Mouse (Mus musculus): Measurements from ENCODE around the gene Rassf7. TPM values are rescaled to one million over a fixed set of nuclear protein-coding genes. Genes with fewer than 3 reads are reported as not detected.
"Not testable (repeated sequence)": the region's sequence is repeated elsewhere in the genome, so short reads cannot be mapped to it uniquely, and the experiment has no call there.

Rassf7 gene
- total and polyA plus RNA-seq, 2 experiments, result 21.6 to 49.1 TPM

GRCm38 (mm10) chr7:141231551-141231950 is 15.9 kb downstream of the Rassf7 start:
- DNase-seq (ENCODE audit: extremely low read depth, low read depth, low spot score), result no peak
- Histone ChIP-seq H3K36me3 (ENCODE audit: control insufficient read depth, insufficient read depth, low read length) (peaks cover 31% of the 10 kb centered on the region), H3K9ac (ENCODE audit: low read depth, low read length) (no peak overlapping the region), H3K79me2 (ENCODE audit: control insufficient read depth, insufficient read depth, low read length) (peaks cover 25% of the 10 kb centered on the region), H3K4me1 (ENCODE audit: control insufficient read depth, insufficient read depth, low read length) (peaks cover 11% of the 10 kb centered on the region; the same call in 1 of the 2 replicates), H3K27me3 (ENCODE audit: control insufficient read depth, insufficient read depth, low read length) (no peaks in the 10 kb centered on the region), H3K27ac (replicated peaks; ENCODE audit: insufficient read depth, low read depth, low read length) (no peak overlapping the region), H3K4me3 (ENCODE audit: insufficient read depth, low read depth, low read length) (no peak overlapping the region)
- WGBS, result 90% methylated on average over 8 of the region's 10 CpGs
- TF ChIP-seq POLR2A (IDR thresholded peaks at IDR 0.05; ENCODE audit: extremely low read depth, insufficient read depth, low read length), result no peak
- no peak for TF ChIP-seq CTCF (IDR thresholded peaks at IDR 0.05; ENCODE audit: low read depth, low read length)

GRCm38 (mm10) chr7:141250486-141250885 is 34.8 kb downstream of the Rassf7 start:
- not testable (repeated sequence) for H3K9ac ChIP-seq (ENCODE audit: low read depth, low read length); H3K27ac ChIP-seq (replicated peaks; ENCODE audit: insufficient read depth, low read depth, low read length); H3K27me3 ChIP-seq (ENCODE audit: control insufficient read depth, insufficient read depth, low read length); H3K4me3 ChIP-seq (ENCODE audit: insufficient read depth, low read depth, low read length); DNase-seq (ENCODE audit: extremely low read depth, low read depth, low spot score); H3K4me1 ChIP-seq (ENCODE audit: control insufficient read depth, insufficient read depth, low read length); H3K79me2 ChIP-seq (ENCODE audit: control insufficient read depth, insufficient read depth, low read length)
- WGBS, result 83% methylated on average over 4 of the region's 4 CpGs
- H3K36me3 ChIP-seq (ENCODE audit: control insufficient read depth, insufficient read depth, low read length), result peaks cover 54% of the 10 kb centered on the region

- WGBS, result 92% methylated on average over 10 of the region's 10 CpGs
- Histone ChIP-seq H3K4me1 (ENCODE audit: control insufficient read depth, insufficient read depth, low read length) (no peaks in the 10 kb centered on the region), H3K27me3 (ENCODE audit: control insufficient read depth, insufficient read depth, low read length) (no peaks in the 10 kb centered on the region), H3K9ac (ENCODE audit: low read depth, low read length) (no peak overlapping the region), H3K27ac (replicated peaks; ENCODE audit: insufficient read depth, low read depth, low read length) (no peak overlapping the region), H3K36me3 (ENCODE audit: control insufficient read depth, insufficient read depth, low read length) (peaks cover 44% of the 10 kb centered on the region), H3K4me3 (ENCODE audit: insufficient read depth, low read depth, low read length) (no peak overlapping the region), H3K79me2 (ENCODE audit: control insufficient read depth, insufficient read depth, low read length) (no peaks in the 10 kb centered on the region)
- TF ChIP-seq POLR2A (IDR thresholded peaks at IDR 0.05; ENCODE audit: extremely low read depth, insufficient read depth, low read length), result no peak
- DNase-seq (ENCODE audit: extremely low read depth, low read depth, low spot score), result no peak
These were observed 40.5 kb downstream of the Rassf7 start for GRCm38 (mm10) chr7:141256159-141256558.

- no peak overlapping the region for H3K27ac ChIP-seq (replicated peaks; ENCODE audit: insufficient read depth, low read depth, low read length)
- no peaks in the 10 kb centered on the region for H3K27me3 ChIP-seq (ENCODE audit: control insufficient read depth, insufficient read depth, low read length)
- peaks cover 21% of the 10 kb centered on the region; the same call in 1 of the 2 replicates for H3K36me3 ChIP-seq (ENCODE audit: control insufficient read depth, insufficient read depth, low read length)
- H3K4me1 ChIP-seq (ENCODE audit: control insufficient read depth, insufficient read depth, low read length), result peaks cover 10% of the 10 kb centered on the region; the same call in 1 of the 2 replicates
- H3K9ac ChIP-seq (ENCODE audit: low read depth, low read length), result no peak overlapping the region
- no peak overlapping the region for H3K4me3 ChIP-seq (ENCODE audit: insufficient read depth, low read depth, low read length)
- H3K79me2 ChIP-seq (ENCODE audit: control insufficient read depth, insufficient read depth, low read length), result no peaks in the 10 kb centered on the region
- TF ChIP-seq POLR2A (IDR thresholded peaks at IDR 0.05; ENCODE audit: extremely low read depth, insufficient read depth, low read length) (no peak), CTCF (IDR thresholded peaks at IDR 0.05; ENCODE audit: low read depth, low read length) (no peak)
- 60% methylated on average over 3 of the region's 3 CpGs for WGBS
- no peak for DNase-seq (ENCODE audit: extremely low read depth, low read depth, low spot score)
These were observed 45.8 kb downstream of the Rassf7 start for GRCm38 (mm10) chr7:141261480-141261879.

GRCm38 (mm10) chr7:141263640-141264039 is 48.0 kb downstream of the Rassf7 start:
- WGBS, result 93% methylated on average over 13 of the region's 13 CpGs
- peaks cover 12% of the 10 kb centered on the region; the same call in 1 of the 2 replicates for H3K4me1 ChIP-seq (ENCODE audit: control insufficient read depth, insufficient read depth, low read length)
- H3K27me3 ChIP-seq (ENCODE audit: control insufficient read depth, insufficient read depth, low read length), result no peaks in the 10 kb centered on the region
- H3K27ac ChIP-seq (replicated peaks; ENCODE audit: insufficient read depth, low read depth, low read length), result no peak overlapping the region
- TF ChIP-seq POLR2A (IDR thresholded peaks at IDR 0.05; ENCODE audit: extremely low read depth, insufficient read depth, low read length), result no peak
- TF ChIP-seq CTCF (IDR thresholded peaks at IDR 0.05; ENCODE audit: low read depth, low read length), result no peak
- DNase-seq (ENCODE audit: extremely low read depth, low read depth, low spot score), result no peak
- no peak overlapping the region for H3K4me3 ChIP-seq (ENCODE audit: insufficient read depth, low read depth, low read length)
- peaks cover 15% of the 10 kb centered on the region; the same call in 1 of the 2 replicates for H3K36me3 ChIP-seq (ENCODE audit: control insufficient read depth, insufficient read depth, low read length)
- no peaks in the 10 kb centered on the region for H3K79me2 ChIP-seq (ENCODE audit: control insufficient read depth, insufficient read depth, low read length)
- no peak overlapping the region for H3K9ac ChIP-seq (ENCODE audit: low read depth, low read length)

- Histone ChIP-seq H3K9ac (ENCODE audit: low read depth, low read length) (no peak overlapping the region), H3K4me3 (ENCODE audit: insufficient read depth, low read depth, low read length) (no peak overlapping the region), H3K4me1 (ENCODE audit: control insufficient read depth, insufficient read depth, low read length) (peaks cover 12% of the 10 kb centered on the region; the same call in 1 of the 2 replicates), H3K27ac (replicated peaks; ENCODE audit: insufficient read depth, low read depth, low read length) (no peak overlapping the region), H3K36me3 (ENCODE audit: control insufficient read depth, insufficient read depth, low read length) (peaks cover 12% of the 10 kb centered on the region; the same call in 1 of the 2 replicates), H3K27me3 (ENCODE audit: control insufficient read depth, insufficient read depth, low read length) (no peaks in the 10 kb centered on the region), H3K79me2 (ENCODE audit: control insufficient read depth, insufficient read depth, low read length) (no peaks in the 10 kb centered on the region)
- TF ChIP-seq POLR2A (IDR thresholded peaks at IDR 0.05; ENCODE audit: extremely low read depth, insufficient read depth, low read length) (no peak), CTCF (IDR thresholded peaks at IDR 0.05; ENCODE audit: low read depth, low read length) (no peak)
- WGBS, result 87% methylated on average over 11 of the region's 11 CpGs
- DNase-seq (ENCODE audit: extremely low read depth, low read depth, low spot score), result no peak
These were observed 48.5 kb downstream of the Rassf7 start for GRCm38 (mm10) chr7:141264041-141264700.

Measured in liver, adult 2 months (tissue).